Mouse (Mus musculus): ENCODE measurements around the gene Fbxw10. TPM values are rescaled to one million over a fixed set of nuclear protein-coding genes. Genes with fewer than 3 reads are reported as not detected.

Fbxw10 gene
- total RNA-seq, 2 experiments from 2014 or later: 1.9 to 2.6 TPM

GRCm38 (mm10) chr11:62885323-62885722 lies 38.5 kb downstream of the Fbxw10 start:
- no peak overlapping the region for H3K27ac ChIP-seq
- no peak for TF ChIP-seq CTCF (conservative IDR thresholded peaks at IDR 0.05)
- DNase-seq (ENCODE audit: low spot score in 2 of 2): no peak
- H3K4me3 ChIP-seq: no peak overlapping the region

- TF ChIP-seq CTCF (conservative IDR thresholded peaks at IDR 0.05): no peak
- DNase-seq (ENCODE audit: low spot score in 2 of 2): peak in 1 of 2 experiments; percentile 5
- Histone ChIP-seq H3K27ac (peak overlapping the region; percentile 40; the same call in 1 of the 2 replicates), H3K4me3 (no peak overlapping the region)
Observed at GRCm38 (mm10) chr11:62890796-62891195, 43.9 kb downstream of the Fbxw10 start.

DNA sequence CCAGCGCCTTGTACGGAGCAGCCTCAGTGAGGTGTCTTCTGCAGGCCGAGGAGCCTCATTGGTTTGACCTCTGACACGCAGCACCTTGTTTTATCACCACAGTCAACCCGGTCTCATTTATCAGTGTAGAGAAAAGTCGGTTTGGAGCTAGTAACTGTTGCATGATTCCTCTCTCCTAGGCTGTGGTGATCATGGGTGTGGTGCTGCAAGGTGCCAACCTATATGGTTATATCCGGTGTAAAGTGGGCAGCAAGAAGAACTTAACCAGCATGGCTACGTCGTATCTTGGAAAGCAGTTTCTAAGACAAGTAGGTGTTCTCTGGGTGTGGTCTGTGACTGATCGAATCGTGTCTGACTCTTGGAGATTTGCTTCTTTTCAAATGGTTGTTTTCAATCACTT lies 44.9 kb downstream of the Fbxw10 start:
- no peak for TF ChIP-seq CTCF (conservative IDR thresholded peaks at IDR 0.05)
- no peak for DNase-seq (ENCODE audit: low spot score in 2 of 2)
- Histone ChIP-seq H3K4me3 (no peak overlapping the region), H3K27ac (no peak overlapping the region)

- no peak overlapping the region for H3K27ac ChIP-seq
- TF ChIP-seq CTCF (conservative IDR thresholded peaks at IDR 0.05): peak; percentile 91
- no peak overlapping the region for H3K4me3 ChIP-seq
- DNase-seq (ENCODE audit: low spot score in 2 of 2): peak; percentile 84 to 86
Observed at GRCm38 (mm10) chr11:62901699-62902323, 54.9 kb downstream of the Fbxw10 start.

DNA sequence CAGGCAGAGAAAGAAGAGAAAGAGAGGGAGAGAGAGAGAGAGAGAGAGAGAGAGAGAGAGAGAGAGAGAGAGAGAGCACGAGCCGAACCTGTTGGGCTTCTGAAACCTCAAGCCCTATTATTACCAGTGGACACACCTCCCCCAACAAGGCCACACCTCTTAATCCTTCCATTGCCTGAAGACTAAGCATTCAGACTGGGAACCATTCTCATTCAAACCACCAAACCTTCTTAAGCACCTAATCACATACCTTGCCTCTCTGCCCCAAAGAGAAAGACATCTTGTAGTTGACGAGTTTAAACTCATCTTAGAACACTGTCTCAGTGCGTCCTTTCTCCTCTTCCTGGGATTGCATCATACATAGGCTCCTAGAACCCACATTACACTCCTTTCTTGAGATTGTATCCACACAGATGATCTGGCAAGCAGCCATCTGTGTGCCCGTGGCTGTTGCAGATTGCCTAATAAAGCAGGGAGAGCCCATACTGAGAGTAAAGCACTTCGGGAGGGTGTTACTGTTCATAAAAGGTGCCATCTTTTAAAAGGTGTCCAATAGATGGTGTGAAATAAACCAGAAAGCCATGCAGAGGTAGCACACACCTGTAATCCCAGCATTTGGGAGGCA lies 57.1 kb downstream of the Fbxw10 start:
- Histone ChIP-seq H3K4me3 (no peak overlapping the region), H3K27ac (no peak overlapping the region)
- TF ChIP-seq CTCF (conservative IDR thresholded peaks at IDR 0.05): no peak
- peak in 1 of 2 experiments; percentile 6 for DNase-seq (ENCODE audit: low spot score in 2 of 2)

DNA sequence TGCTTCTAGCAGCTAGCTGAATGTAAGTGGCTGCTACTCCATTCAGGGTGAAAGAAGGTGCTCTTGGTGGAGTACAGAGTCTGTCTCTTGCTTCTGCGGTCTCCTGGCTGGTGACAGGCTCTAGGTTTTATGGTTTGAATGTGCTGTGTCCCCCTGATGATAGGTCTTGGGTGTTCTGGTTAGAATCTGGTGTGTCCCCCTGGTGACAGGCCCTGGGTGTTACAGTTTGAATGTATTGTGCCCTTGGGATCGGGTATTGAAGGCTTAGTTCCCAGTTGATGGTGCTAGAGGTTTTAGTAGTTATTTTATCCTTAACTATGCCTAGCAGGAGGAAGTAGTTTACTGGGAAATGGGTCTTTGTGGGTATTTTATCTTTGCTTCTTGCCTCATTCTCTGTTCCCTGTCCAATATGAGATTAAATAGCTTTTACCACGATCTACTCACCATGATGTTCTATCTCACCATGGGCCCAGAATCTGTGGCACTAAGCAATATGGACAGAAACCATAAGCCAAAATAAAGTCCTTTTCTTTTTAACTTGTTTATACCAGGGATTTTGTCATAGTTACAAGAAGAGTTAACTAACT lies 62.9 kb downstream of the Fbxw10 start:
- no peak overlapping the region for H3K27ac ChIP-seq
- peak; percentile 56 for TF ChIP-seq CTCF (conservative IDR thresholded peaks at IDR 0.05)

DNA sequence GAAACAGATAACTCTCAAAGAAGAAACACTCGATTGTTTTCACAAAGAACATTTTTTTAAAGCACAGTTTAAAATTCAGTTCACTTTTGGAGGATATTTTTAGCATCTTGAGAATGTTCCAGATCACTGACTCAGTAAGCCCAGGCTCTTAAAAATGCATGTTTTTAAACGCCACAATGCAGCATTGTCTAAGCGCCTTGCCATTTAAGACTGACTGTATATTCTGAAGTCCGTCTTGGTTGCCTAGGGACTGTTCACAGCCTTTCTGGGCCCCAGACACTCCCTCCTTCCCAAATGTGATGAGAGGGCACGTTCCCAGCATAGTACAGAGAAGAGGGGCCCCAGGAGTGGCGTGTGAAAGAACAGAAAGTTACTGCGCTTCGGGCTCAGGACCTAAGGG lies 64.5 kb downstream of the Fbxw10 start:
- Histone ChIP-seq H3K4me3 (no peak overlapping the region), H3K27ac (peak overlapping the region; percentile 69)
- no peak for TF ChIP-seq CTCF (conservative IDR thresholded peaks at IDR 0.05)
- DNase-seq (ENCODE audit: low spot score in 2 of 2): peak in 1 of 2 experiments; percentile 13

More for the DNA sequence above, 62.9 kb downstream of the Fbxw10 start:
- no peak for DNase-seq (ENCODE audit: low spot score in 2 of 2)
- H3K4me3 ChIP-seq: no peak overlapping the region

DNA sequence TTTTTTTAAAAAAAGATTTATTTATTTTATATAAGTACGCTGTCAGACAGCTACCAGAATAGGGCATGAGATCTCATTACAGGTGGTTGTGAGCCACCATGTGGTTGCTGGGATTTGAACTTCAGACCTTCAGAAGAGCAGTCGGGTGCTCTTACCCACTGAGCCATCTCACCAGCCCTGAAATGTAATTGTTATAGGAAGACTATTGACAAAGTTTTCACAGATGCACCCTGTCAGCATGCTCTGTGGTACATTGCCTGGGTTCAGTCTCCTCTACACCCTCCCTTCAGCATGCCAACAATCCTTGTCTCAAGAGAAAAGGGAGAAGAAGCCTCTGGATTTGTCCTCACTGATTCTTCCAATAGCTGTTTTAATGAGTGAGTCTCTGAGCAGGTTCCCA lies 66.3 kb downstream of the Fbxw10 start:
- no peak overlapping the region for H3K4me3 ChIP-seq
- no peak overlapping the region for H3K27ac ChIP-seq
- DNase-seq (ENCODE audit: low spot score in 2 of 2): no peak
- no peak for TF ChIP-seq CTCF (conservative IDR thresholded peaks at IDR 0.05)

DNA sequence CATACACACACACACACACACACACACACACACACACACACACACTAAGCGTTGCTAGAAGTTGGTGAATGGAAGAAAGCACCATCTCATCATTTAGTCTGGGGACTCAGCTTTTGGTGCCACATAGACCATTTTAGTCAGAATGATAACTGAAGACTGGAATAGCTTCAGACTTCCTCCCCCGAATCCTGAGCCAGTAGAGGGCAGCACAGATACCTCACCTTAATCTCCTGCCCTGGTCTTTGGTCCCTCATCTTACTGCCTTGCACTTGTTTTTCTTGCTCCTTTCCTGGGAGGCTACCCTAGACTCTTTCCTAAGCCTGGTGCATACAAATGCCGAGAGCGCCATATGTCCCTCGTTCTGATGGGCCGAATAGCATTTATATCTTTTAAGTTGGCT lies 67.7 kb downstream of the Fbxw10 start:
- Histone ChIP-seq H3K27ac (no peak overlapping the region), H3K4me3 (no peak overlapping the region)
- peak in 1 of 2 experiments; percentile 20 for DNase-seq (ENCODE audit: low spot score in 2 of 2)
- TF ChIP-seq CTCF (conservative IDR thresholded peaks at IDR 0.05): peak; percentile 72

GRCm38 (mm10) chr11:62915486-62915885 lies 68.6 kb downstream of the Fbxw10 start:
- no peak for TF ChIP-seq CTCF (conservative IDR thresholded peaks at IDR 0.05)
- DNase-seq (ENCODE audit: low spot score in 2 of 2): no peak
- H3K4me3 ChIP-seq: no peak overlapping the region
- H3K27ac ChIP-seq: no peak overlapping the region

DNA sequence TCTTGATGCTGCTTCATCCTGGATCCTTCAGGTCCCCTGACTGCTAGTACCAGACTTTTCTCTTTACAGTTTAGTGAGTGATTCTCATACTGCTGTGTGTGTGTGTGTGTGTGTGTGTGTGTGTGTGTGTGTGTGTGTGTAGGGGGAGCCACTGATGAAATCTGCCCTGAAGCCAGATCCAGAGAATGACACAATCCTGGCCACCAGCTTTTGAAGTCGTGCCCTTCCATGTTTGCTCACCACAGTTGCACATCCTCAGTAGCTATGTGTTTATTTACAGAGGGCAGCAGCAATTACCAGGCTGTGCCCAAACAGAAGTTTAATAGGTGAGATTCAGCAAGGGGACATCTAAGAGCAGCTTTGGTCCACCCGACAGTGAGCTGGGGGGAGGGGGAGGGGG lies 69.9 kb downstream of the Fbxw10 start:
- Histone ChIP-seq H3K4me3 (no peak overlapping the region), H3K27ac (no peak overlapping the region)
- no peak for TF ChIP-seq CTCF (conservative IDR thresholded peaks at IDR 0.05)
- DNase-seq (ENCODE audit: low spot score in 2 of 2): no peak

DNA sequence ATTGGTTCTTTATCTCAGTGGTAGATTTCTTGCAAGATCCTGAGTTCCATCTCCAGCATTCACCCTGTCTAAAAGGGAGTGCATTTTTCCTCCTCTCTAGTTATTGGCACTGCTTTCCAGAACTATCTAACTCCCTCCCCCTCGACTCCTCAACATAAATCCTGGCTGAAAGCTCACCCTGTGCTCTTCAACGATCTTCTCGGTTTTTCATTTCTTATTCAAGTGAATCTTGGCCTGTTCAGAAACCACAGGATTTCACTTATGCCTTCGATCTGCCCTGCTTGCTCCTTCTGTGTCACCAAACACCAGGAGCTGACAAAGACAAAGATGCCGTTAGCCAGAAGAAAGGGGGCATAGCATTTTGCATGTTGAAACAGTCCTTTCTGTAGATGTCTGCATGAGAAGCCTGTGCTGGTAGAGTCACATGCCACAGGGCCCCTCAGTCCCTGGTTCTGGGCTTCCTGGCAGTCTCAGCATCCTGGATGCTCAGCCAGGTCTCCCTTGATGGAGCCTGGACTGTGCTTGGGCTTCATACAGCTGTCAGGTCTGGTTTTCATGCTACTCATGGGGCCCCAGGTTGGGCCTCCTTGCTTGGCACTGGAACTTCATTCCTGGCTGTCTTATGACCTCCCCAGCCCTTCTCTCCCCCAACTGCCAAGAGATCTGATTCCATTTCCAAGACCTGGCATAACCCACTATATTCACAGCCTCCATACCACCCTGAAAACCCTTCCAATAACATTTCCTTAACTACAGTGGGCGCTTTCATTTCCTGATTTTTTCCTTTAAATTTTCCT lies 73.3 kb downstream of the Fbxw10 start:
- no peak overlapping the region for H3K4me3 ChIP-seq
- no peak for DNase-seq (ENCODE audit: low spot score in 2 of 2)
- TF ChIP-seq CTCF (conservative IDR thresholded peaks at IDR 0.05): no peak
- no peak overlapping the region for H3K27ac ChIP-seq

- peak overlapping the region; percentile 46; the same call in 1 of the 2 replicates for H3K4me3 ChIP-seq
- no peak for DNase-seq (ENCODE audit: low spot score in 2 of 2)
- no peak overlapping the region; the same call in 1 of the 2 replicates for H3K27ac ChIP-seq
- TF ChIP-seq CTCF (conservative IDR thresholded peaks at IDR 0.05): no peak
Observed at GRCm38 (mm10) chr11:62920743-62921050, 73.8 kb downstream of the Fbxw10 start.

All from layer of hippocampus, adult 2 months (tissue).